Comparison of ENCODE assay signal across 27 mouse cellular contexts in genomic region chr11:112130090-112130489, GRCm38 (mm10).
A peak's percentile ranks its signal among the peaks of the same experiment; 100 is the strongest.
DNase-seq lines count a peak whose midpoint lies in the region; ATAC-seq and TF ChIP-seq lines count a peak whose summit lies in the region.
"Had no signal": no experiment of that assay in that cellular context is flagged by ENCODE, and none has a peak within 500 bp of the region (broad histone marks: within the 10 kb centered on the region; RNA-seq: fewer than 3 reads in every experiment).

No protein-coding gene starts in this region.

- intact Hi-C loops in left cerebral cortex, adult 2 months (cut with DNase I): no loop called here

- no peaks in the 10 kb centered on the region for H3K4me1 ChIP-seq in kidney, embryonic 15.5 days
- H3K4me1 ChIP-seq in lung, postnatal 0 days (ENCODE audit: insufficient read depth, low read depth, low read length): no peaks in the 10 kb centered on the region
- H3K4me1 ChIP-seq: forebrain, embryonic 10.5 days; forebrain, embryonic 13.5 days; heart, embryonic 10.5 days; heart, embryonic 13.5 days; hindbrain, embryonic 10.5 days; hindbrain, embryonic 13.5 days had no signal

- DNase-seq in kidney, adult 9 months: peak; percentile 1
- DNase-seq in lung, postnatal 0 days (ENCODE audit: low spot score): peak; percentile 5
- no peak for DNase-seq in lung, postnatal 25 days (ENCODE audit: low spot score)
- no peak for DNase-seq in left cerebral cortex, adult 2 months (ENCODE audit: extremely low spot score in 1 of 2, low spot score in 2 of 2)
- DNase-seq: adrenal gland, postnatal 10 days; B cell, adult 2 months; cerebellum, adult 11-12 months; cerebellum, adult 8-10 months; cerebellum, postnatal 10 days; cerebellum, postnatal 36 days; gastrocnemius, postnatal 10 days; gastrocnemius, postnatal 36 days; heart, adult 2 months; heart, postnatal 14 days had no signal

- H3K4me3 ChIP-seq in kidney, embryonic 15.5 days (replicated peaks): no peak overlapping the region
- H3K4me3 ChIP-seq in lung, postnatal 0 days (ENCODE audit: low read depth, low read length): no peak overlapping the region
- H3K4me3 ChIP-seq in left cerebral cortex, adult 2 months: no peak overlapping the region
- H3K4me3 ChIP-seq: forebrain, embryonic 10.5 days; forebrain, embryonic 13.5 days; heart, adult 2 months; heart, embryonic 10.5 days; heart, embryonic 13.5 days; hindbrain, embryonic 10.5 days; hindbrain, embryonic 13.5 days had no signal

- no peak overlapping the region for H3K4me2 ChIP-seq in kidney, embryonic 15.5 days
- H3K4me2 ChIP-seq in lung, postnatal 0 days (replicated peaks; ENCODE audit: low read depth, low read length): no peak overlapping the region
- H3K4me2 ChIP-seq: forebrain, embryonic 13.5 days; heart, embryonic 13.5 days; hindbrain, embryonic 13.5 days had no signal

- no peak overlapping the region for H3K27ac ChIP-seq in kidney, embryonic 15.5 days
- no peak overlapping the region for H3K27ac ChIP-seq in lung, postnatal 0 days (ENCODE audit: low read length)
- H3K27ac ChIP-seq in left cerebral cortex, adult 2 months: no peak overlapping the region
- H3K27ac ChIP-seq: forebrain, embryonic 10.5 days; forebrain, embryonic 13.5 days; heart, adult 2 months; heart, embryonic 10.5 days; heart, embryonic 13.5 days; hindbrain, embryonic 10.5 days; hindbrain, embryonic 13.5 days had no signal

- H3K9ac ChIP-seq in kidney, embryonic 15.5 days: no peak overlapping the region
- H3K9ac ChIP-seq in lung, postnatal 0 days (replicated peaks; ENCODE audit: low read depth): no peak overlapping the region
- H3K9ac ChIP-seq: forebrain, embryonic 13.5 days; heart, embryonic 13.5 days; hindbrain, embryonic 13.5 days had no signal

- H3K27me3 ChIP-seq in kidney, embryonic 15.5 days: peaks cover 5% of the 10 kb centered on the region; the same call in 1 of the 2 replicates
- no peaks in the 10 kb centered on the region for H3K27me3 ChIP-seq in lung, postnatal 0 days (replicated peaks; ENCODE audit: insufficient read depth, low read length)
- H3K27me3 ChIP-seq: CH12.LX; forebrain, embryonic 13.5 days; heart, embryonic 13.5 days had no signal

- TF ChIP-seq EP300 in lung, postnatal 0 days (IDR thresholded peaks at IDR 0.05): no peak

- TF ChIP-seq CTCF in lung, postnatal 0 days (IDR thresholded peaks at IDR 0.05): no peak
- TF ChIP-seq CTCF in left cerebral cortex, adult 2 months (IDR thresholded peaks at IDR 0.05): no peak

- no peak for ATAC-seq in kidney, embryonic 15.5 days (replicated peaks; ENCODE audit: low FRiP score)
- ATAC-seq in lung, postnatal 0 days: no peak
- ATAC-seq in hematopoietic stem cell, adult 5-6 weeks (replicated peaks in 1 of 2; ENCODE audit: insufficient read depth in 1 of 2, low FRiP score in 2 of 2, low TSS enrichment in 1 of 2, low read depth in 1 of 2, poor library complexity in 2 of 2, severe bottlenecking in 2 of 2): peak; percentile 68 to 78
- ATAC-seq: forebrain, embryonic 13.5 days; forebrain, embryonic 16.5 days; hindbrain, embryonic 16.5 days; Patski had no signal

- WGBS in kidney, embryonic 15.5 days: 65% methylated on average over 4 of the region's 4 CpGs
- 62% methylated on average over 4 of the region's 4 CpGs for WGBS in lung, postnatal 0 days

- no peaks in the 10 kb centered on the region for H3K9me3 ChIP-seq in kidney, embryonic 15.5 days (replicated peaks)
- H3K9me3 ChIP-seq in lung, postnatal 0 days (ENCODE audit: low read length): no peaks in the 10 kb centered on the region
- H3K9me3 ChIP-seq: forebrain, embryonic 10.5 days; forebrain, embryonic 13.5 days; heart, embryonic 10.5 days; heart, embryonic 13.5 days; hindbrain, embryonic 10.5 days; hindbrain, embryonic 13.5 days had no signal

- H3K36me3 ChIP-seq in kidney, embryonic 15.5 days: no peaks in the 10 kb centered on the region
- H3K36me3 ChIP-seq in lung, postnatal 0 days (ENCODE audit: insufficient read depth, low read length): no peaks in the 10 kb centered on the region
- H3K36me3 ChIP-seq: forebrain, embryonic 10.5 days; G1E; heart, embryonic 10.5 days; heart, embryonic 13.5 days; hindbrain, embryonic 10.5 days; hindbrain, embryonic 13.5 days had no signal

Comparison
In these comparisons a context has a peak if more than half of its experiments do, and no peak if none do; other contexts are left out.
1. DNase-seq: peak in kidney, adult 9 months (single experiment) and lung, postnatal 0 days (single experiment); none in lung, postnatal 25 days (single experiment) and left cerebral cortex, adult 2 months (0 of 2).
2. ATAC-seq: peak in hematopoietic stem cell, adult 5-6 weeks (2 of 2); none in kidney, embryonic 15.5 days (single experiment) and lung, postnatal 0 days (single experiment).